Mouse (Mus musculus) urinary bladder, adult 18-20 months (tissue): ENCODE measurements at regions not wholly inside any gene's neighbourhood (a gene's known extent, or its start where the extent isn't known, plus 50 kb on each side); places are given as distances from the start of the nearest gene placed in this dataset.

Experiments used
- DNase-seq, 2 experiments: peaks; one replicate each; pipeline ENCODE4 v3.0.0; 2022; ENCODE audit warnings: low spot score in 2 of 2, mixed read lengths in 2 of 2

GRCm38 (mm10) chr1:55888711-55889366 lies 483.1 kb downstream of the Plcl1 start:
- DNase-seq = no peak

- DNase-seq = no peak
Observed at GRCm38 (mm10) chr1:55890511-55891151, 484.9 kb downstream of the Plcl1 start.

DNA sequence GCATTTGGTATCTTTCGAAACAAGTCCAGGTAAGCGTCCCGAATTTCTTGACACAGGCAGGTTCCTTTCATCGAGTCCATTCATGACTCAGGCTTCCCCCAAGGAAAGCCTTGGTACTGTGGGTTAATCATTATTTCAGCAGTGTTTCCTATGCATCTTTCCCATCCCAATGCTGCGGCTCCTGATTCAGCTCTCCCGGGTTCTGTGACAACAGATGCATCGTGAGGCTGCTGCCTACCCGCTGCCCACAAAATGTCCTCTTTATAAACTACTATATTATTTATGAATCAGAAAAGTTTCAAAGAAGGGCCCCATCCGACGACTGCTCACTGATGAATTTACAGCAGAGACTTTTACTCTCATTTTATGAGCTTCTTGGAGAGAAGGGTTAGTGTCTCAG lies 486.2 kb downstream of the Plcl1 start:
- DNase-seq = no peak

GRCm38 (mm10) chr1:55897572-55897971 lies 491.9 kb downstream of the Plcl1 start:
- no peak for DNase-seq

- DNase-seq = no peak
Observed at GRCm38 (mm10) chr1:55898031-55898430, 492.3 kb downstream of the Plcl1 start.

DNA sequence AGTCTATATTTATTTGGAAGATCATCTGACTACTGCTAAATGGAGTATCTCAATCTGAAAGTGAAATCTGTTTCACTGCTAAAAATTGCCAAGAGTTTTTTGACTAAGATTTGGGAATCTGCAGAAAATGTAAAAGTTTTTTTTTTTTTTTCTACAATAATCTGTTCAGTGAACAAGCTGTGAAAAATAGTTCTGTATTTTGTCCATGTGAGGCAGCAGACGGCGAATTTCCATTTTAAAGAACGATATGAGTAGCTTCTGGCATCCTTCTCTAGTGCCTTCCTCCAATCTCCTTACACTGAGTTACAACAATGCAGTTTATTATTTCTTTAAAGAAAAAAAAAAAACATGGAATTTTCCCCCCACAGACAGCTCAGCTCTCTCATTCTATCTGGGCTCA lies 494.3 kb downstream of the Plcl1 start:
- no peak for DNase-seq

DNA sequence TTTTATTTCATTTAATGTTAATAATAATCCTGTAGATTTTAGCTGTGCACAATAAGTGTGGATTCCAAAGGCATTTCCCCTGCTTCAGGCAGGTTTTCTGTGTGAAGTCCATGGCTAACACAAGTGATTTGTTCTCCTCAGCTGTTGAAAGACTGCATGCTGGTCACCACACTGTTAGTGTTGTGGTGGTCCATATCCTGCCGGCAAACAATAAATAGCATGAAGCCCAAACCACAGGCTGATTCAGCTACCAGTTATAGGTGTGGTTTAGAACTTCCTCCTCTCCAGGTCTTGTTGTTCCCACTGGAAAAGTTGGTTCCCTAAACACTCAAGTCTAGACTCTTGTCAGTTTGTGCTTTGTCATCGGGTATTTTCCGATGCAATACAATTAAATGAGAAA lies 497.5 kb downstream of the Plcl1 start:
- no peak for DNase-seq

- DNase-seq = no peak
Observed at GRCm38 (mm10) chr1:55904571-55904970, 498.9 kb downstream of the Plcl1 start.

- no peak for DNase-seq
Observed at GRCm38 (mm10) chr1:55905232-55905631, 499.5 kb downstream of the Plcl1 start.

GRCm38 (mm10) chr1:55910024-55910423 lies 504.3 kb downstream of the Plcl1 start:
- DNase-seq = no peak

- no peak for DNase-seq
Observed at GRCm38 (mm10) chr1:55914284-55914683, 508.6 kb downstream of the Plcl1 start.

- DNase-seq = no peak
Observed at GRCm38 (mm10) chr1:55915940-55916339, 510.2 kb downstream of the Plcl1 start.

DNA sequence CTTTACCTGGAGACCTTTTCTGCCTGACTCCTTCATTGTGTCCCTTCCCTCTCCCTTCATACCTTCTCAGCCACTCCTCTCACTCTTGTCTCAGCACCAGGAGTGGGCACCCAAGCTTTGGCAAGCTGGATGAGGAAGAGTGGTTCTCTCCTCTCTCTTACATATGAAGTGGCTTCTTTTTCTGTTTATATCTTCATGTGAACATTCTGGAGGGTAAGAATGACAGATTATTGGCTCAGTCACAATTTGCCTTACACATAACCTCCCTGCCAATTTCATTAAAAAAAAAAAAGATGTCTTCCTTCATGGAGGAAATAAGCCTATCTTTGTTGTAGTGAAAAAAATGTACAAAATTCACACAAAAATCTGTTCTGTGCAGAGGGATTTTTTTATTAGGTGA lies 513.8 kb downstream of the Plcl1 start:
- no peak for DNase-seq

- DNase-seq = no peak
Observed at GRCm38 (mm10) chr1:55946786-55947549, 541.2 kb downstream of the Plcl1 start.

DNA sequence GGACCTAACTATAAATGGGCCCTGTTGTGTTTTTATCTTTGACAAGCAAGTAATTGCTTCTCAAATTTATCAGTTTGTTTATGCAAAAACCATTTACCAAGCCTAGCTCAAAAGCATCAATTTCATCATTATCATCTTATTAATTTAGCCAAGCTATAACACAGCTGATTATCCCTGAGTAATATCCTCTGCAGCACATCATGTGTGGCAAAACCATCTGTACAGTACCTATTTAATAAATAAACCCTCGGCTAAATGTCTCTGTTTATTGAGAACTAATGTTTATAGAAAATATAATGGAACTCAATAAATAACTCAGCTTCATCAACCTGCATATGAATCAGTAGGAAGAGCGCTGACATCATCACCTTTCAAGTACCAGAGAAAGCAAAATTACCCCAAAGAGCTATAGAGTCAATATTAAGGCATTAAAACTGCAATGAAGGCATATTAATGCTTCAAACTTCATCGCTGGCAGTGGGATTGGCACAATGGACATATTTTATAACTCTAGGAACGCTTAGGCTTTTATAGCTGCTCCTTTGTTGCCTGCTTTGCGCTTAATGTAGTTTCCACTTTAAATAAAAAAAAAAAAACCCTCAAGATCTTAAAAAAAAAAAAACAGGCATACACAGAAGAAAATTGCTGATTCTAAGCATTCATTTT lies 542.0 kb downstream of the Plcl1 start:
- DNase-seq = no peak

- DNase-seq = no peak
Observed at GRCm38 (mm10) chr1:55949606-55950005, 543.9 kb downstream of the Plcl1 start.

GRCm38 (mm10) chr1:55957804-55958445 lies 552.2 kb downstream of the Plcl1 start:
- DNase-seq = no peak

- peak; percentile 14 to 31 for DNase-seq
Observed at GRCm38 (mm10) chr1:55960291-55960690, 554.6 kb downstream of the Plcl1 start.

- no peak for DNase-seq
Observed at GRCm38 (mm10) chr1:55963867-55964266, 558.1 kb downstream of the Plcl1 start.

GRCm38 (mm10) chr1:55966273-55966672 lies 560.6 kb downstream of the Plcl1 start:
- no peak for DNase-seq

- no peak for DNase-seq
Observed at GRCm38 (mm10) chr1:55967869-55968268, 562.1 kb downstream of the Plcl1 start.

GRCm38 (mm10) chr1:55977796-55978195 lies 572.1 kb downstream of the Plcl1 start:
- no peak for DNase-seq
